Mouse (Mus musculus): ENCODE results near the gene Hemk1. TPM values are rescaled to one million over a fixed set of nuclear protein-coding genes. Genes with fewer than 3 reads are reported as not detected.

Gene Hemk1
- total RNA-seq, 2 experiments from 2014 or later: 19.5 to 23.7 TPM

- peak; percentile 74 to 85 for DNase-seq (ENCODE audit: low spot score in 2 of 2)
These were observed 41.6 kb downstream of the Hemk1 start for GRCm38 (mm10) chr9:107296501-107296965.

DNA sequence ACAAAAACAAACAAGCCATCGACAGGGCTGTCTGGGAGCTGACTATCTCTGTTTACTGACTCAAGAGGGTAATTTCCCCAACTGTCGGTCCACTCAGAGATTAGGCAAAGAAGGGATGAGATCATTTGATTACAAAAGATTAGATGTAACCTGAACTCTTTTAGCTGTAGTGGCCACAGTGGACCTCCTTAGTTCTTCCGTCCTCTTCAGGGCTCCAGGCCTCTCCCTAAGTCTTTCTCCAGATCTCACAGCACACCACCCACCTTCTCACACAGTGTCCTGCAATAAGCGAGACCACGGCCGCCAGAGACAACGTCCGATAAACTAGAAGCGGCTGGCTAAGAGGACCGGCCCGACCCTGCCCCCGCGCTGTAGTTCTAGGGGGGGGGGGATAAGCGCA is 42.1 kb downstream of the Hemk1 start:
- no peak for DNase-seq (ENCODE audit: low spot score in 2 of 2)

DNA sequence AAGGTAGTCTGAATTCAATTTTAAA is 42.3 kb downstream of the Hemk1 start, which contains the start of gene Cish:
TSS of gene Cish (plus strand) at position 11 of the 25 bp plus-strand sequence.
- no peak for DNase-seq (ENCODE audit: low spot score in 2 of 2)

GRCm38 (mm10) chr9:107295616-107296015 is 42.5 kb downstream of the Hemk1 start:
- no peak for DNase-seq (ENCODE audit: low spot score in 2 of 2)

GRCm38 (mm10) chr9:107294249-107294648 is 43.9 kb downstream of the Hemk1 start:
- peak; percentile 56 to 64 for DNase-seq (ENCODE audit: low spot score in 2 of 2)

DNA sequence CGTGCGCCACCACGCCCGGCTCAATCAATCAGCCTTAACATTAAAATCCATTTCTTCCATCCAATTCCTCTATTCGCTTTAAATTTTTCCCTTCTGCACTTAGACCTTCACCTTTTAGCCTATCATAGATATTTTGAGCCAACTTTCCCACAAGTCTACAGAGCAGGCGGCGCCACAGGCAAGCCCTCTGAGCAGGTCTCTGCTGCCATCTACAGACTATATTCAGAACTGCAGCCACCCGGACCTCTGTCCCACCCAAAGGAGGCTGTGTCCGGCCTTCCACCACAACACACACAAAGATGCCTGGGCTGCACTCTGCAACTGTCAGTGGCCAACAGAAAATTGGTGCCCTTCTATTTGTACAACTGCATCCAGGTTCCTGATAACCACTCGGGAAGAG is 47.3 kb downstream of the Hemk1 start:
- DNase-seq (ENCODE audit: low spot score in 2 of 2): peak; percentile 60 to 69

DNA sequence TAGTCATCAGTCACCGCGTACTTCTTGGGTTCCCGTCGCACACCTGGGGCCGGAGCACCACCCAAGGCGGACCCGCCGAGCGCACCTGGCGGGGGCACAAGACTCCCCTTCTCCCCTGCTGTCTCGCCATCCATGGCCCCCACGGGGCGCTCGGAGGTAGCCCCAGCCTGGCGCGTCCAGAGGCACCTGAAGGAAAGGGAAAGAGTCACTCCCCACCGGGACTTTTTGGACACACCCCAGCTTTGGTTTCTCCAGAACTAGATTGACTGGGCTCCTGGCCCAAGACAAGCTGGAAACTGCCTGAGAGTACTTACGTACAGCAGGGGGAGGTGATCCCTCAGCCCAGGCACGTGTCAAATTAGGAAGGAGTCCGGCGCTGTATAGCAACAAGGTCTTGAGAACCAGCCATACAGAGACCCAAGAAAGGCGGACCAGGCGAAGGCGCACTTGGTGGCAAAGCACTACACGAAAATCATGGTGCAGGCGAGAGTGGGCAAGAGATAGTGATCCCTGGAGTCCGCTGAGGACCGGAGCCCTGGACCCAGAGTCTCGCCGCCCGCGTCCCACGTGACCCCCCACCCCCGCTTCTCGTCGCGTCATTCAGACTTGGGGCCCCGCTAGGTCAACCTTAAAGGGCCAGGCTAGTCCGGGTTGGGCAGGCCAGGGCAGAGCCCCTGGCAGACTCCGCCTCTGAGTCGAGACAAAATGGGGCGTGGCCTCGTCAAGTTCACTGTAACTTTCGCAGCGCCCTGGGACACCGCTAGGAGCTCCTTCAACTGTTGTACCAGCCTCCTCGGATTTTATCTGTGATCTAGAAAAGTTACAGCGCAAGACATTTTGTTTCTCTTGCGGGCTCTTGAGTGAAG is 48.7 kb downstream of the Hemk1 start, which contains the start of gene Mapkapk3:
TSS of gene Mapkapk3 (minus strand) at position 667 of the 866 bp plus-strand sequence.
- peak; percentile 48 to 68 for DNase-seq (ENCODE audit: low spot score in 2 of 2)

DNA sequence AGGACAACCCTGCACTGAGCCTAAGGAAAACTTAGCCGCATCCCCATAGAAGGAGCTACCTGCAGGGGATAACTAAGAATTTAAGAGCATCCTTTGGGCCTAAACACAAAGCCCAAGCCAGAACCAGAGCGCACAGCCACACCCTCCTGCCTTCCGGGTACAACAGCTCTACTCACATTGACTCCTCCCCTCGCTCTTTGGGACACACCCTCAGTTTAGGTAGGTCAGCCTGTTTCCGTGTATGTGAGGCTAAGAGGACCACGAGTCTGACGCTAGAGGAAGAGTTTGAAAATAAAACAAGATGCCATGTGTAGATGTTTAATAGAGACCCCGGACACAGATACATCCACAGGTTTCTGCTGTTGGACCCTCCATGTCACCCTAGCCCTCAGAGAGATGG is 49.4 kb downstream of the Hemk1 start:
- DNase-seq (ENCODE audit: low spot score in 2 of 2): no peak

GRCm38 (mm10) chr9:107288105-107288650 is 50.0 kb downstream of the Hemk1 start:
- DNase-seq (ENCODE audit: low spot score in 2 of 2): no peak

- DNase-seq (ENCODE audit: low spot score in 2 of 2): no peak
These were observed 50.9 kb downstream of the Hemk1 start for GRCm38 (mm10) chr9:107287294-107287693.

DNA sequence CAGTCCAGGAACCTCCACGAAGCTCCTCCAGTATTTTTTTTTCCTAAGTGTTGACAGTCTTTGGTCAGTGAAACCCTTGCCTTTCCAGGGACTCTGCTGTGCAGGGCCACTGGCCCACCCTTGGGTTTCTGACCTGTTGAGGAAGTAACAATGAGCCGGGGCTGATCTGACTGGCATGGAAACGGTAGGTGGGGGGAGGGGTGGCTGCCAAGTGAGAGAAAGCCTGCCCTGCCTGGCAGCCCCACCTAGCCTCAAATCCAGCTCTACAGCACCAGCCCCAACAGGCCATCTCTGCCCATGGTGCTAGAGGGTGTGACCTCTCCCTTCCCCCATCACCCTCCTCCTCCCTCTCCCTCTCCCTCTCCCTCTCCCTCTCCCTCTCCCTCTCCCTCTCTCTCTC is 53.1 kb downstream of the Hemk1 start:
- no peak for DNase-seq (ENCODE audit: low spot score in 2 of 2)

DNA sequence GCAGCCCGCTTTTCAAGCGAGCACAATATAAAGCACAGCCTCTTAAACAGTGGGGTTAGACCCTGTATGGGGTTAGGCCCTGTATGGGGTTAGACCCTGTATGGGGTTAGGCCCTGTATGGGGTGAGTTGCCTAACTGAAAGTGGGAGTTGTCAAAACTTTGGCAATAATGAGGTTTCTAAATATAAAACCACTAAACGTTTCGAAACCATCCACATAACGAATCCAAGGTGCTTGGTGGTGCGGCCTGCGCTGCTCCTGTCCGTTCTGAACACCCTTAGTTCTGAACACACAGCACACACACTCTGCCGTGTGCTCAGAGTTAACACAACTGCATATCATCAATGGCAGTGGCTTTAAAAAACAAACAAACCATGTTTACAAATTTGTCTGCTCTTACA is 55.2 kb downstream of the Hemk1 start:
- no peak for DNase-seq (ENCODE audit: low spot score in 2 of 2)

DNA sequence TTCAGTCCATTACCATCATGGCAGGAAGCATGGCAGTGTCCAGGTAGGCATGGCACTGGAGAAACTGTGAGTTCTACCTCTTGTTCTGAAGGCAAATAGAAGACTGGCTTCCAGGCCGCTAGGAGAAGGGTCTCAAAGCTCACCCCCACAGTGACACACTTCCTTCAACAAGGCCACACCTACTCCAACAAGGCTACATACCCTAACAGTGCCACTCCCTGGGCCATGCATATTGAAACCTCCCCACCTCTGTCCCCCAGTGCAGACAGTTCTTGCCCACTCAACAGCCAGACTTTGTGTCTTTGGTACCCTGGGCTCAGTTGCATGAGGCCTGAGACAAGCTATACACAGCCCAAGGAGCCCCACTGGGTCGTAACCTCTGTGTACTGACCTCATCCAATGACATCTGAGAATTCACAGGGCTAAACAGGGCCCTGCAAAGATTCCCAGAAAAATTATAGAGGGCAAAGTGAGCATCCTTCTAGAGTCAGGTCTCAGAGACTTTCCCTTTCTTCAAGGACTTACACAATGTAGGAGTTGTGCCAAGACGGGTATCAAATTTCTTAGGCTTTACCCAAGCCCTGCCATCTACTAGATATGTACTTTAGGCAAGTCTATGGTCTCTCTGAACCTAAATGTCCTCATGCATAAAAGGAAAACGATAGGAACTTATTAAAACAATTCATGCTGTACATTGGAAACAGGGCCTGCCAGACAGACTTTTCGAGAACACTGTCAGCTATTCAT is 56.7 kb downstream of the Hemk1 start:
- no peak for DNase-seq (ENCODE audit: low spot score in 2 of 2)

DNA sequence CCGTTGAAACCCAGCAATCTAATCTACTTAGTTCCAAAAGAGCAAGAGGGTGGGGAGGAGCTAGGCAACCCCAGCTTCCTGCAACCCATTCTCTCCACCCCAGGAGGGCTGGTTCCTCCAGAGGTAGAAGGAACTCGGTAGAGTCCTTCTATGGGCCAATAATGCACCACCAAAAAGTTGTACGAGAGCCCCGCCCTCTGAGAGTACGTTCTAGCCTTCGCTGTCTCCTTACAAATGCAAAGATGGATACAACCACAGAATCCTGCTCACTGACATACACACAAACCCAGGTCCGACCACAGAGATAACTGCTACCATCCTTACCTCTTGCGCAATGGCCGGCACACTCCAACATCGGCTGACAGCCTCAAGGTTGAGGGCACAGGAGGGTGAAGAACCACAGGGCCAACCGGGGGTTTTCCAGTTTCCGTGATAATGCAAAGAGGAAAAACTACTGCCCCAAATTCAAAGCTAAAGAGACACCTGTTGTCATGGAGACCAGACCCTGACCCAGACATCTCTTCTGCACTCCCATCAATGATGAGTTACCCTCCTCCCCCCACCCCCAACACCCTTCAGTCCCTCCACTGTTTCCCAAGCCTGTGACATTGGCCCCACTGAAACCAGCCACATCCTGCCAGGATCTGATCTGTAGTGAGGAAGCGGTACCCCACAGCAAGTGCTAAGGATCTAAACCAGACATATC is 57.7 kb downstream of the Hemk1 start:
- no peak for DNase-seq (ENCODE audit: low spot score in 2 of 2)

GRCm38 (mm10) chr9:107279378-107280321 is 58.5 kb downstream of the Hemk1 start:
- no peak for DNase-seq (ENCODE audit: low spot score in 2 of 2)

GRCm38 (mm10) chr9:107278527-107279377 is 59.4 kb downstream of the Hemk1 start:
- no peak for DNase-seq (ENCODE audit: low spot score in 2 of 2)

GRCm38 (mm10) chr9:107278126-107278525 is 60.0 kb downstream of the Hemk1 start:
- no peak for DNase-seq (ENCODE audit: low spot score in 2 of 2)

GRCm38 (mm10) chr9:107277603-107278002 is 60.5 kb downstream of the Hemk1 start:
- no peak for DNase-seq (ENCODE audit: low spot score in 2 of 2)

All from adrenal gland, postnatal 4 days (tissue).